In genomic region chr16:35939690-35940089, GRCm38 (mm10) we compare ENCODE assay signal across 8 mouse cellular contexts. TPM values are rescaled to one million over a fixed set of nuclear protein-coding genes. Genes with fewer than 3 reads are reported as not detected.
DNase-seq lines count a peak whose midpoint lies in the region; ATAC-seq and TF ChIP-seq lines count a peak whose summit lies in the region.

No protein-coding gene starts in this region.

- no peak overlapping the region for H3K27ac ChIP-seq in lung, embryonic 14.5 days (ENCODE audit: low read depth)
- peak overlapping the region; percentile 86 for H3K27ac ChIP-seq in thymus, adult 2 months (ENCODE audit: control insufficient read depth, insufficient read depth, low read length)

- no peaks in the 10 kb centered on the region for H3K4me1 ChIP-seq in lung, embryonic 14.5 days (ENCODE audit: insufficient read depth)
- H3K4me1 ChIP-seq in thymus, adult 2 months (replicated peaks; ENCODE audit: control insufficient read depth, insufficient read depth, low read length), result peaks cover 12% of the 10 kb centered on the region

- ATAC-seq in hematopoietic stem cell, adult 5-6 weeks (replicated peaks in 1 of 2; ENCODE audit: insufficient read depth in 1 of 2, low FRiP score in 2 of 2, low TSS enrichment in 1 of 2, low read depth in 1 of 2, poor library complexity in 2 of 2, severe bottlenecking in 2 of 2), result peak; percentile 88 to 90
- ATAC-seq in lung, embryonic 14.5 days (ENCODE audit: insufficient read depth), result peak; percentile 68
- ATAC-seq in neutrophil, adult 5-6 weeks (ENCODE audit: extremely low read depth, insufficient number of reproducible peaks, low FRiP score, poor library complexity, severe bottlenecking), result peak; percentile 89

- peak overlapping the region; percentile 78 for H3K4me2 ChIP-seq in lung, embryonic 14.5 days

- peak; percentile 97 for DNase-seq in MEL-GATA-1-ER (ENCODE audit: extremely low read depth, low read depth)
- peak; percentile 58 for DNase-seq in cerebellum, adult 8-10 months
- DNase-seq in forelimb bud, embryonic 11.5 days (ENCODE audit: low read depth, low spot score), result peak; percentile 63
- peak; percentile 50 to 68 for DNase-seq in layer of hippocampus, adult 8-10 months (ENCODE audit: low spot score in 2 of 2)
- peak; percentile 85 for DNase-seq in lung, embryonic 14.5 days
- DNase-seq in thymus, adult 2 months, result peak; percentile 91

- no peaks in the 10 kb centered on the region for H3K36me3 ChIP-seq in lung, embryonic 14.5 days (ENCODE audit: insufficient read depth)
- peaks cover 17% of the 10 kb centered on the region; the same call in 1 of the 2 replicates for H3K36me3 ChIP-seq in thymus, adult 2 months (ENCODE audit: control insufficient read depth, insufficient read depth, low read length)

- peak overlapping the region; percentile 50 for H3K4me3 ChIP-seq in lung, embryonic 14.5 days (ENCODE audit: low read depth, low read length)
- peak overlapping the region; percentile 1; the same call in 1 of the 2 replicates for H3K4me3 ChIP-seq in thymus, adult 2 months (ENCODE audit: control insufficient read depth, insufficient read depth, low read length)

- H3K9me3 ChIP-seq in lung, embryonic 14.5 days (ENCODE audit: low read depth, low read length), result no peaks in the 10 kb centered on the region

- peak; percentile 65 for TF ChIP-seq CTCF in lung, embryonic 14.5 days (IDR thresholded peaks at IDR 0.05; ENCODE audit: low read depth)
- TF ChIP-seq CTCF in thymus, adult 2 months (IDR thresholded peaks at IDR 0.05; ENCODE audit: borderline replicate concordance, control insufficient read depth, extremely low read depth, insufficient read depth, low read length, poor library complexity), result peak; percentile 75; the same call in 1 of the 2 replicates

- no peak overlapping the region for H3K9ac ChIP-seq in lung, embryonic 14.5 days

- WGBS in lung, embryonic 14.5 days, result 14% methylated on average over 9 of the region's 9 CpGs
- 1% methylated on average over 9 of the region's 9 CpGs for WGBS in thymus, adult 2 months

- TF ChIP-seq POLR2A in thymus, adult 2 months (IDR thresholded peaks at IDR 0.05; ENCODE audit: control insufficient read depth, extremely low read depth, insufficient read depth, low read length, poor library complexity), result peak; percentile 37; the same call in 1 of the 2 replicates

- H3K27me3 ChIP-seq in lung, embryonic 14.5 days (ENCODE audit: insufficient read depth, low read length), result 0 out of 2 replicates have a peak, but pooled peaks cover 5% of the 10 kb centered on the region
- no peaks in the 10 kb centered on the region for H3K27me3 ChIP-seq in thymus, adult 2 months (ENCODE audit: control insufficient read depth, insufficient read depth, low read length)

RNA-seq across cellular contexts. Expression of gene Dtx3l, which starts 0.7 kb away (rescaled TPM):
- total RNA-seq in hematopoietic stem cell, adult 5-6 weeks (2017), result 63.4 and 70.0 TPM in 2 replicates
- total RNA-seq in layer of hippocampus, adult 8-10 months (2022), result 1 to 10 TPM; 4.5 to 7.6 (median 6.3) TPM
- 4.9 and 5.6 TPM in 2 replicates for polyA plus RNA-seq in lung, embryonic 14.5 days (2014; fragmentation: Nextera tagmentation; extraction: Ambion mirVana)
- total RNA-seq in neutrophil, adult 5-6 weeks (2017), result 45.9 and 56.1 TPM in 2 replicates
- polyA plus RNA-seq in thymus, adult 2 months (2012; rRNA removed), result 20.6 and 20.9 TPM in 2 replicates

RNA-seq across cellular contexts. Expression of gene Parp9, which starts 1.4 kb away (rescaled TPM):
- total RNA-seq in hematopoietic stem cell, adult 5-6 weeks (2017), result 65.9 and 69.0 TPM in 2 replicates
- total RNA-seq in layer of hippocampus, adult 8-10 months (2022), result 1 to 10 TPM; 2.8 to 9.4 (median 5.6) TPM
- 4.7 and 5.2 TPM in 2 replicates for polyA plus RNA-seq in lung, embryonic 14.5 days (2014; fragmentation: Nextera tagmentation; extraction: Ambion mirVana)
- total RNA-seq in neutrophil, adult 5-6 weeks (2017), result 99.3 and 100 TPM in 2 replicates
- polyA plus RNA-seq in thymus, adult 2 months (2012; rRNA removed), result 13.5 and 14.8 TPM in 2 replicates

RNA-seq across cellular contexts. Expression of gene Kpna1, which starts 38.9 kb away (rescaled TPM):
- total RNA-seq in hematopoietic stem cell, adult 5-6 weeks (2017), result 43.1 and 60.8 TPM in 2 replicates
- total RNA-seq in layer of hippocampus, adult 8-10 months (2022), result 100 to 1,000 TPM; 110 to 152 (median 124) TPM
- polyA plus RNA-seq in lung, embryonic 14.5 days (2014; fragmentation: Nextera tagmentation; extraction: Ambion mirVana), result 39.1 and 40.4 TPM in 2 replicates
- total RNA-seq in neutrophil, adult 5-6 weeks (2017), result 49.1 and 50.2 TPM in 2 replicates
- polyA plus RNA-seq in thymus, adult 2 months (2012; rRNA removed), result 9.4 and 10.3 TPM in 2 replicates
